Mouse (Mus musculus) heart, postnatal 0 days (tissue): Measurements from ENCODE around the gene Lrrc8b.

Source experiments
- CTCF ChIP-seq: IDR thresholded peaks from 2 replicates; pipeline ENCODE4 v1.5.1; 2016; ENCODE audit warnings: antibody characterized with exemption, control low read depth, low read depth
- EP300 ChIP-seq: IDR thresholded peaks from 2 replicates; pipeline ENCODE4 v1.6.1; 2016; ENCODE audit warnings: antibody characterized with exemption, low read depth

DNA sequence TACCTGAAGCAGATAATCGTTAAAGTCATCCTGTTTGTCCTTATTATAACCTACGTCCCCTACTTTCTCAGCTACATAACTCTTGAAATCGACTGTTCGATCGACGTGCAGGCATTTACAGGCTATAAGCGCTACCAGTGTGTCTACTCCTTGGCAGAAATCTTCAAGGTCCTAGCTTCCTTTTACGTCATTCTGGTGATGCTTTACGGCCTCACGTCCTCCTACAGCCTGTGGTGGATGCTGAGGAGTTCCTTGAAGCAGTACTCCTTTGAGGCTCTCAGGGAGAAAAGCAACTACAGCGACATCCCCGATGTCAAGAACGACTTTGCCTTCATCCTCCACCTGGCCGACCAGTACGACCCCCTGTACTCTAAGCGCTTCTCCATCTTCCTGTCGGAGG is 65.0 kb downstream of the Lrrc8b start:
- TF ChIP-seq CTCF (no peak), EP300 (no peak)
